Mouse (Mus musculus): ENCODE measurements around the gene Msmo1. TPM values are rescaled to one million over a fixed set of nuclear protein-coding genes. Genes with fewer than 3 reads are reported as not detected.

Gene Msmo1
- polyA plus RNA-seq, 1 experiment from 2014 or later = 160 TPM

- no peak for ATAC-seq (ENCODE audit: low FRiP score, low TSS enrichment)
- Histone ChIP-seq H3K27ac (replicated peaks) (no peak overlapping the region), H3K9me3 (ENCODE audit: control insufficient read depth, low read length) (no peaks in the 10 kb centered on the region), H3K4me2 (replicated peaks; ENCODE audit: low read depth) (no peak overlapping the region), H3K36me3 (ENCODE audit: control insufficient read depth, insufficient read depth, low read length) (no peaks in the 10 kb centered on the region), H3K4me1 (replicated peaks; ENCODE audit: control insufficient read depth, insufficient read depth) (no peaks in the 10 kb centered on the region), H3K9ac (ENCODE audit: low read length) (no peak overlapping the region), H3K27me3 (ENCODE audit: control insufficient read depth, insufficient read depth, low read length) (no peaks in the 10 kb centered on the region), H3K4me3 (ENCODE audit: low read depth, low read length) (no peak overlapping the region)
- 69% methylated on average over 6 of the region's 6 CpGs for WGBS
- DNase-seq (ENCODE audit: low spot score) = no peak
- TF ChIP-seq EP300 (optimal IDR thresholded peaks at IDR 0.05) = no peak
- no peak for TF ChIP-seq CTCF (IDR thresholded peaks at IDR 0.05; ENCODE audit: low read depth)
These were observed 43.3 kb downstream of the Msmo1 start for GRCm38 (mm10) chr8:64690306-64690705.

GRCm38 (mm10) chr8:64688741-64689140 lies 44.9 kb downstream of the Msmo1 start:
- Histone ChIP-seq H3K27ac (replicated peaks) (no peak overlapping the region), H3K36me3 (ENCODE audit: control insufficient read depth, insufficient read depth, low read length) (no peaks in the 10 kb centered on the region), H3K4me3 (ENCODE audit: low read depth, low read length) (no peak overlapping the region), H3K9me3 (ENCODE audit: control insufficient read depth, low read length) (no peaks in the 10 kb centered on the region), H3K9ac (ENCODE audit: low read length) (no peak overlapping the region), H3K4me2 (replicated peaks; ENCODE audit: low read depth) (no peak overlapping the region), H3K4me1 (replicated peaks; ENCODE audit: control insufficient read depth, insufficient read depth) (no peaks in the 10 kb centered on the region), H3K27me3 (ENCODE audit: control insufficient read depth, insufficient read depth, low read length) (no peaks in the 10 kb centered on the region)
- WGBS = 46% methylated on average over 4 of the region's 4 CpGs
- no peak for TF ChIP-seq CTCF (IDR thresholded peaks at IDR 0.05; ENCODE audit: low read depth)
- TF ChIP-seq EP300 (optimal IDR thresholded peaks at IDR 0.05) = no peak
- no peak for ATAC-seq (ENCODE audit: low FRiP score, low TSS enrichment)
- no peak for DNase-seq (ENCODE audit: low spot score)

GRCm38 (mm10) chr8:64688161-64688560 lies 45.4 kb downstream of the Msmo1 start:
- ATAC-seq (ENCODE audit: low FRiP score, low TSS enrichment) (no peak), DNase-seq (ENCODE audit: low spot score) (no peak)
- Histone ChIP-seq H3K4me2 (replicated peaks; ENCODE audit: low read depth) (no peak overlapping the region), H3K9me3 (ENCODE audit: control insufficient read depth, low read length) (no peaks in the 10 kb centered on the region), H3K27ac (replicated peaks) (no peak overlapping the region), H3K36me3 (ENCODE audit: control insufficient read depth, insufficient read depth, low read length) (no peaks in the 10 kb centered on the region), H3K4me3 (ENCODE audit: low read depth, low read length) (no peak overlapping the region), H3K4me1 (replicated peaks; ENCODE audit: control insufficient read depth, insufficient read depth) (no peaks in the 10 kb centered on the region), H3K27me3 (ENCODE audit: control insufficient read depth, insufficient read depth, low read length) (no peaks in the 10 kb centered on the region), H3K9ac (ENCODE audit: low read length) (no peak overlapping the region)
- TF ChIP-seq CTCF (IDR thresholded peaks at IDR 0.05; ENCODE audit: low read depth) = no peak
- TF ChIP-seq EP300 (optimal IDR thresholded peaks at IDR 0.05) = no peak
- 44% methylated on average over 3 of the region's 3 CpGs for WGBS

- 68% methylated on average over 3 of the region's 3 CpGs for whole genome bisulfite sequencing
- TF ChIP-seq CTCF (IDR thresholded peaks at IDR 0.05; ENCODE audit: low read depth) (no peak), EP300 (optimal IDR thresholded peaks at IDR 0.05) (no peak)
These were observed 51.1 kb downstream of the Msmo1 start for GRCm38 (mm10) chr8:64682501-64682900.

GRCm38 (mm10) chr8:64676381-64676780 lies 57.2 kb downstream of the Msmo1 start:
- no peaks in the 10 kb centered on the region for H3K4me1 ChIP-seq (replicated peaks; ENCODE audit: control insufficient read depth, insufficient read depth)
- ATAC-seq (ENCODE audit: low FRiP score, low TSS enrichment) = no peak
- DNase-seq (ENCODE audit: low spot score) = no peak
- H3K27ac ChIP-seq (replicated peaks) = no peak overlapping the region
- TF ChIP-seq CTCF (IDR thresholded peaks at IDR 0.05; ENCODE audit: low read depth) (peak; percentile 19; the same call in 1 of the 2 replicates), EP300 (optimal IDR thresholded peaks at IDR 0.05) (no peak)
- no peaks in the 10 kb centered on the region for H3K27me3 ChIP-seq (ENCODE audit: control insufficient read depth, insufficient read depth, low read length)
- H3K36me3 ChIP-seq (ENCODE audit: control insufficient read depth, insufficient read depth, low read length) = no peaks in the 10 kb centered on the region
- no peak overlapping the region for H3K4me2 ChIP-seq (replicated peaks; ENCODE audit: low read depth)
- H3K9ac ChIP-seq (ENCODE audit: low read length) = no peak overlapping the region
- no peaks in the 10 kb centered on the region for H3K9me3 ChIP-seq (ENCODE audit: control insufficient read depth, low read length)
- 75% methylated on average over 2 of the region's 2 CpGs for WGBS
- no peak overlapping the region for H3K4me3 ChIP-seq (ENCODE audit: low read depth, low read length)

More at GRCm38 (mm10) chr8:64682501-64682900, 51.1 kb downstream of the Msmo1 start:
- no peak for DNase-seq (ENCODE audit: low spot score)
- Histone ChIP-seq H3K4me2 (replicated peaks; ENCODE audit: low read depth) (no peak overlapping the region), H3K36me3 (ENCODE audit: control insufficient read depth, insufficient read depth, low read length) (no peaks in the 10 kb centered on the region), H3K27me3 (ENCODE audit: control insufficient read depth, insufficient read depth, low read length) (no peaks in the 10 kb centered on the region), H3K4me3 (ENCODE audit: low read depth, low read length) (no peak overlapping the region), H3K4me1 (replicated peaks; ENCODE audit: control insufficient read depth, insufficient read depth) (no peaks in the 10 kb centered on the region), H3K27ac (replicated peaks) (no peak overlapping the region), H3K9ac (ENCODE audit: low read length) (no peak overlapping the region), H3K9me3 (ENCODE audit: control insufficient read depth, low read length) (no peaks in the 10 kb centered on the region)
- no peak for ATAC-seq (ENCODE audit: low FRiP score, low TSS enrichment)

GRCm38 (mm10) chr8:64674951-64675585 lies 58.5 kb downstream of the Msmo1 start:
- Histone ChIP-seq H3K27me3 (ENCODE audit: control insufficient read depth, insufficient read depth, low read length) (no peaks in the 10 kb centered on the region), H3K4me2 (replicated peaks; ENCODE audit: low read depth) (peak overlapping the region; percentile 15; the same call in 1 of the 2 replicates), H3K4me1 (replicated peaks; ENCODE audit: control insufficient read depth, insufficient read depth) (no peaks in the 10 kb centered on the region), H3K27ac (replicated peaks) (no peak overlapping the region; the same call in 1 of the 2 replicates), H3K36me3 (ENCODE audit: control insufficient read depth, insufficient read depth, low read length) (no peaks in the 10 kb centered on the region), H3K4me3 (ENCODE audit: low read depth, low read length) (no peak overlapping the region), H3K9me3 (ENCODE audit: control insufficient read depth, low read length) (no peaks in the 10 kb centered on the region), H3K9ac (ENCODE audit: low read length) (no peak overlapping the region)
- 35% methylated on average over 8 of the region's 8 CpGs for WGBS
- DNase-seq (ENCODE audit: low spot score) (no peak), ATAC-seq (ENCODE audit: low FRiP score, low TSS enrichment) (no peak)
- no peak for TF ChIP-seq CTCF (IDR thresholded peaks at IDR 0.05; ENCODE audit: low read depth)
- no peak for TF ChIP-seq EP300 (optimal IDR thresholded peaks at IDR 0.05)

Data from stomach, postnatal 0 days (tissue).